Mouse (Mus musculus) heart, postnatal 0 days (tissue): ENCODE results near the gene Zfp52. TPM values are rescaled to one million over a fixed set of nuclear protein-coding genes. Genes with fewer than 3 reads are reported as not detected.

Experiments
- ATAC-seq: fragments of 200-750 bp; cut with Nextera tagmentation; 2 replicates; pipeline ENCODE4 v1.8.0; 2017; ENCODE audit warnings: low read depth, moderate number of reproducible peaks, moderate library complexity; ENCODE audit not compliant: insufficient read depth
- DNase-seq: peaks from one replicate; pipeline ENCODE4 v3.0.0-alpha.2; 2016; ENCODE audit warnings: low spot score
- H3K27ac ChIP-seq: fragments of 300-500 bp; sonication (generic); 2 replicates; pipeline ENCODE4 v1.5.1; 2014; ENCODE audit warnings: low read depth, mild to moderate bottlenecking
- H3K27me3 ChIP-seq: fragments of 300-500 bp; sonication (generic); 2 replicates; pipeline ENCODE4 v1.6.1; 2014; ENCODE audit warnings: low read length, mixed read lengths; ENCODE audit not compliant: control insufficient read depth, insufficient read depth
- H3K36me3 ChIP-seq: fragments of 300-500 bp; sonication (generic); replicated peaks from 2 replicates; pipeline ENCODE4 v1.6.1; 2014; ENCODE audit warnings: low read length, mixed read lengths; ENCODE audit not compliant: control insufficient read depth, insufficient read depth
- H3K4me1 ChIP-seq: fragments of 300-500 bp; sonication (generic); 2 replicates; pipeline ENCODE4 v1.6.1; 2014; ENCODE audit warnings: antibody characterized with exemption; ENCODE audit not compliant: control insufficient read depth, insufficient read depth
- H3K4me2 ChIP-seq: fragments of 300-500 bp; sonication (generic); 2 replicates; pipeline ENCODE4 v1.6.1; 2014; ENCODE audit warnings: low read depth, mild to moderate bottlenecking, low read length, moderate library complexity
- H3K4me3 ChIP-seq: fragments of 300-500 bp; sonication (generic); 2 replicates; pipeline ENCODE4 v1.5.1; 2014; ENCODE audit warnings: low read depth, low read length
- H3K9ac ChIP-seq: fragments of 300-500 bp; sonication (generic); replicated peaks from 2 replicates; pipeline ENCODE4 v1.6.1; 2014; ENCODE audit warnings: low read depth, low read length, mixed read lengths
- H3K9me3 ChIP-seq: fragments of 300-500 bp; sonication (generic); replicated peaks from 2 replicates; pipeline ENCODE4 v1.6.1; 2016; ENCODE audit warnings: low read length; ENCODE audit not compliant: control insufficient read depth
- CTCF ChIP-seq: IDR thresholded peaks from 2 replicates; pipeline ENCODE4 v1.5.1; 2016; ENCODE audit warnings: antibody characterized with exemption, control low read depth, low read depth
- EP300 ChIP-seq: IDR thresholded peaks from 2 replicates; pipeline ENCODE4 v1.6.1; 2016; ENCODE audit warnings: antibody characterized with exemption, low read depth
- WGBS: fragments of 180-500 bp; shearing (Covaris S2); extraction: QIAGEN DNeasy Blood & Tissue Kit; methylation state at CpG from one replicate; pipeline ENCODE4 v1.1.7; 2014; 5-methylcytosine and 5-hydroxymethylcytosine counted together
- polyA plus RNA-seq: library from polyadenylated mRNA; unstranded; fragments of >200 nt; fragmentation: Nextera tagmentation; extraction: Ambion mirVana; gene quantifications from 2 replicates; pipeline ENCODE4 v1.2.1, GENCODE M21; 2015
- total RNA-seq: library from RNA; depleted of rRNA; stranded (reverse); fragments of >200 nt; gene quantifications from 2 replicates; pipeline ENCODE4 v1.2.3, GENCODE M21; 2014; ENCODE audit warnings: low replicate concordance

Gene Zfp52
- total and polyA plus RNA-seq, 2 experiments from 2014 or later, result 4.4 to 6.8 TPM

DNA sequence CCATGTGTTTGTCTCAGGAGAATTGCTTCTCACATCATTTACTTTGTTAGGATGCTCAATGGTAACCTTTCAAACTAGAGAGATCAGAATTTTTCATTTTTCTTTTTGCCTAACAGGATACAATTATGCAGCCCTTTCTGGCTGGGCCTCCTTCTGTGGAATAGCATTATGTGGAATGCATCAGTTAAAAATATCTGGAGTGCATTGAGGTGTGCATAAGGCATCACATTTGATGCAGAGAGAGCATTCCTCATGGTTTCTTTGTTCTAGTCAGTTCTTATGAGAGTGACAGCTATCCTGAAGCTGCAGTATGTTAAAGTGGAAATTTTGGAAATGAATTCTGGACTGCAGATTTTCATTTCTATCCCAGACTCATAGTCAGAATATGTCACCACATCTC is 9.1 kb upstream of the Zfp52 start:
- Histone ChIP-seq H3K4me3 (no peak overlapping the region), H3K27ac (no peak overlapping the region), H3K9me3 (no peaks in the 10 kb centered on the region), H3K9ac (no peak overlapping the region), H3K36me3 (no peaks in the 10 kb centered on the region), H3K4me2 (no peak overlapping the region), H3K27me3 (no peaks in the 10 kb centered on the region), H3K4me1 (0 out of 2 replicates have a peak, but pooled peaks cover 4% of the 10 kb centered on the region)
- ATAC-seq (no peak), DNase-seq (no peak)
- TF ChIP-seq EP300 (no peak), CTCF (no peak)

DNA sequence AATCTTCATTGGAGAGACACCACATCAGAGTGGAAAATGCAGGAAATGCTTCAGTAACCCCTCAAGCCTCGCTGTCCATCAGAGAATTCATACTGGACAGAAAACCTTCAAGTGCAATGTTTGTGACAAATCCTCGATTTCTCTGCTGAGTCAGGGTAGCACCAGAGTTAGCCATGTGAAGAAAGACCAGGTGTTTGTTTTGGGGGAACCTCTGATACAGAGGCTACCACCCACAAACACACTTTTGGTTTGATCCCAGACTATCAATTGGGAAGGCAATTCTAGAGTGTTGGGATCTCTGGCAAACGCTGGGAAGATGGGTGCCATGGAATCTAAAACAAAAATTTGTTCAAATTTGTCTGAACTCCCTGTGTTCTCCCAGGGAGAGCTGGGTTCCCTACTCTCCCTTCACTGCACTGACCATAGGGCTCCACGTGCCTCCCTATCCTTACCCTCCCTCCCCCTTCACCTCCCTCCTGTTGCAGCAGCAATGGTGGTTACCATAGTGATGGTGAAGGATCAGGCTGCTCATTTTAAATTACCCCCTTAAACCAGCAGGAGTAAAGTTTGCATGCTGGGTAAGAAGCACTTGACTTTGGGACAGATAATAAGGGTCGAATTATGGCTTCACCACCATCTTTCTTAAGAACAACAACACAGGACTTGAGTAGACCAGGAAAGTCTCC is 4.6 kb upstream of the Zfp52 start:
- no peak overlapping the region for H3K4me2 ChIP-seq
- H3K4me1 ChIP-seq, result peaks cover 13% of the 10 kb centered on the region
- 76% methylated on average over 5 of the region's 5 CpGs for WGBS
- peak overlapping the region; percentile 97 for H3K27ac ChIP-seq
- H3K9ac ChIP-seq, result no peak overlapping the region
- H3K4me3 ChIP-seq, result no peak overlapping the region
- no peaks in the 10 kb centered on the region for H3K36me3 ChIP-seq
- no peak for ATAC-seq
- TF ChIP-seq CTCF (no peak), EP300 (no peak)
- H3K9me3 ChIP-seq, result no peaks in the 10 kb centered on the region
- DNase-seq, result no peak
- no peaks in the 10 kb centered on the region for H3K27me3 ChIP-seq

GRCm38 (mm10) chr17:21531621-21532020 is 3.7 kb upstream of the Zfp52 start:
- no peak for TF ChIP-seq CTCF
- no peak for TF ChIP-seq EP300
- peak overlapping the region; percentile 88 for H3K9ac ChIP-seq
- H3K27me3 ChIP-seq, result no peaks in the 10 kb centered on the region
- H3K4me1 ChIP-seq, result peaks cover 13% of the 10 kb centered on the region
- peak overlapping the region; percentile 65 for H3K4me3 ChIP-seq
- H3K9me3 ChIP-seq, result no peaks in the 10 kb centered on the region
- WGBS, result 38% methylated on average over 5 of the region's 5 CpGs
- ATAC-seq, result peak; percentile 1; the same call in 1 of the 2 replicates
- DNase-seq, result no peak
- no peaks in the 10 kb centered on the region for H3K36me3 ChIP-seq
- H3K27ac ChIP-seq, result peak overlapping the region; percentile 97
- peak overlapping the region; percentile 66 for H3K4me2 ChIP-seq

DNA sequence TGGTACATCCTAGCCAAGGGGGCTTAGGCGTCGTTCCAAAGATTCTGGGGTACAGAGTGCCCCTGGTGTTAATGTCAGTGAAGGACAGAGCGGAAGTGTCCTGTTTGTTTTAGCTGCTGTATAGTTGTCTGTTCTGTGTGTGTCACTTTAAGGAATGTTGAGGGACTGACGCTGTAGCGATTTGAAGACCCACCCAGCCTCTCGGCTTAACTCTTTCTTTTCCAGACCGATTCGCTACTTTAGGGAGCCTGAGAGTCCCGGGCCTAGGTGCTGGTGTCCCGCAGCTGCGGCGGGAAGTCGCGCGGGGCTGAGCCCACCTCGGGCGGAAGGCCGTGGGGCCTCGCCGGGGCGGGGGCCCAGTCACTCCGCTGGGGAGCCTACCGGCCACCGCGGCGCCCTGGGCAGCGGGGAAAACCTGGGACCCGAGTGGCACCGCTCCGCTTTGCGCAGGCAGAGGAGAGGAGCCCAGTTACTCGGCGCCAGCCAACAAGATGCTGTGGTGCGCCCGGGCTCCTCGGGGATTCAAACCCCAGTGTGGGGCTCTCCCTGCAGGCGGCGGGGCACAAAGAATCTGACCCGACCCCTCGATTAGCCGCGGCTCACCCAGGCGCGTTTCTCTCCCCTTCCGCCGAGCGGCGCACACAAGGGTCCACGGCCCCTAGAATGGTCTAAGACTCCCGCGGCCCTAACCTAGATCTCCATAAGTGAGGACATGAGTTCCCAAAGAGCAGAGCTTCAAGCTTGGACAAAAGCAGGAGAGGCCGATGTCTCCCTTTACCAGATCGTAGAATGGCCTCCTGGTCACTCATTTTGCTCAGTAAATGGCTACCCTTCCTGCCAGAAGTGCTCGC is 3.0 kb upstream of the Zfp52 start:
- H3K27ac ChIP-seq, result peak overlapping the region; percentile 97
- no peaks in the 10 kb centered on the region for H3K36me3 ChIP-seq
- TF ChIP-seq EP300, result no peak
- TF ChIP-seq CTCF, result peak; percentile 4; the same call in 1 of the 2 replicates
- peak overlapping the region; percentile 66 for H3K4me2 ChIP-seq
- no peaks in the 10 kb centered on the region for H3K27me3 ChIP-seq
- under 1% methylated on average over 50 of the region's 54 CpGs for WGBS
- peak overlapping the region; percentile 65 for H3K4me3 ChIP-seq
- DNase-seq (peak; percentile 96), ATAC-seq (peak; percentile 81)
- no peaks in the 10 kb centered on the region for H3K9me3 ChIP-seq
- H3K9ac ChIP-seq, result peak overlapping the region; percentile 88
- H3K4me1 ChIP-seq, result peaks cover 13% of the 10 kb centered on the region

DNA sequence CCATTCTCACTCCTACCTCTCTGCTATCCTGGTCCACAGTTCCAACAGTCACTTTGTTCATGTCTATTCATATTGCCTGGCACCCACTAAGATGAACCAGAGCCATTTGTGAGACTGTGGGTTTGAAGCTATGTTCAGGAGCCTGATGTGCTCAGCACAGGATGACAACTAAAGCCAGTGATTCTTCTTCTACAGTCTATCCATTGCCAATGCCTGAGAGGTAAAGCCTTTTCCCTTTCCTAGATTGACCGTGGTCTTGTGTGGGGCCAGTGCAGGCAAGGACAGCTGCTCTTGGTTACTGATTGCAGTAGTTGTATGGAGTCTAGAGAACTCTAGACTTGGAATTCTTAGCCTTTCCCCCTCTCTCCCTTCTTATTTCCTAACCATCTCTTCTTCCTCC is 1.4 kb upstream of the Zfp52 start:
- no peak for ATAC-seq
- 67% methylated on average over 1 of the region's 1 CpGs for WGBS
- H3K4me3 ChIP-seq, result no peak overlapping the region
- H3K27me3 ChIP-seq, result no peaks in the 10 kb centered on the region
- TF ChIP-seq EP300, result no peak
- no peak for TF ChIP-seq CTCF
- H3K9me3 ChIP-seq, result no peaks in the 10 kb centered on the region
- H3K9ac ChIP-seq, result no peak overlapping the region
- H3K4me2 ChIP-seq, result no peak overlapping the region
- H3K36me3 ChIP-seq, result no peaks in the 10 kb centered on the region
- DNase-seq, result no peak
- H3K4me1 ChIP-seq, result peaks cover 13% of the 10 kb centered on the region
- no peak overlapping the region; the same call in 1 of the 2 replicates for H3K27ac ChIP-seq
